Mouse (Mus musculus) forebrain, embryonic 14.5 days (tissue): ENCODE measurements around the gene Ghdc. TPM values are rescaled to one million over a fixed set of nuclear protein-coding genes. Genes with fewer than 3 reads are reported as not detected.
"Not testable (repeated sequence)": the region's sequence is repeated elsewhere in the genome, so short reads cannot be mapped to it uniquely, and the experiment has no call there.

ENCODE experiments used
- ATAC-seq: fragments of 200-750 bp; cut with Nextera tagmentation; 2 replicates; pipeline ENCODE4 v1.8.0; 2017; ENCODE audit warnings: mild to moderate bottlenecking, moderate library complexity
- DNase-seq: peaks from one replicate; pipeline ENCODE4 v3.0.0-alpha.2; 2015; ENCODE audit warnings: low spot score
- H3K27ac ChIP-seq: fragments of 300-500 bp; sonication (generic); 2 replicates; pipeline ENCODE4 v1.5.1; 2014; ENCODE audit warnings: low read depth, mild to moderate bottlenecking, control low read depth, low read length, moderate library complexity
- H3K27me3 ChIP-seq: fragments of 300-500 bp; sonication (generic); replicated peaks from 2 replicates; pipeline ENCODE4 v1.6.1; 2014; ENCODE audit warnings: low read length, control low read depth, mixed read lengths; ENCODE audit not compliant: control insufficient read depth, insufficient read depth
- H3K36me3 ChIP-seq: fragments of 300-500 bp; sonication (generic); 2 replicates; pipeline ENCODE4 v1.6.1; 2014; ENCODE audit warnings: low read length, control low read depth; ENCODE audit not compliant: control insufficient read depth, insufficient read depth
- H3K4me1 ChIP-seq: fragments of 300-500 bp; sonication (generic); 2 replicates; pipeline ENCODE4 v1.6.1; 2014; ENCODE audit warnings: antibody characterized with exemption, low read length, control low read depth; ENCODE audit not compliant: control insufficient read depth, insufficient read depth
- H3K4me2 ChIP-seq: fragments of 300-500 bp; sonication (generic); 2 replicates; pipeline ENCODE4 v1.6.1; 2014; ENCODE audit warnings: mild to moderate bottlenecking, control low read depth, low read length
- H3K4me3 ChIP-seq: fragments of 300-500 bp; sonication (generic); 2 replicates; pipeline ENCODE4 v1.5.1; 2014; ENCODE audit warnings: low read depth, low read length, control low read depth
- H3K9ac ChIP-seq: fragments of 300-500 bp; sonication (generic); 2 replicates; pipeline ENCODE4 v1.6.1; 2014; ENCODE audit warnings: mild to moderate bottlenecking, low read length, control low read depth, moderate library complexity
- H3K9me3 ChIP-seq: fragments of 300-500 bp; sonication (generic); replicated peaks from 2 replicates; pipeline ENCODE4 v1.6.1; 2016; ENCODE audit warnings: low read length, control low read depth, mixed read lengths; ENCODE audit not compliant: control insufficient read depth
- WGBS: fragments of 180-500 bp; shearing (Covaris S2); extraction: QIAGEN DNeasy Blood & Tissue Kit; methylation state at CpG from one replicate; pipeline ENCODE4 v1.1.7; 2014; 5-methylcytosine and 5-hydroxymethylcytosine counted together
- polyA plus RNA-seq: library from polyadenylated mRNA; unstranded; fragments of >200 nt; fragmentation: Nextera tagmentation; extraction: Ambion mirVana; gene quantifications from 2 replicates; pipeline ENCODE4 v1.2.1, GENCODE M21; 2014

The Ghdc gene
- polyA plus RNA-seq, 1 experiment from 2014 or later = 0.94 TPM

GRCm38 (mm10) chr11:100790644-100791043 lies 19.9 kb upstream of the Ghdc start:
- not testable (repeated sequence) for H3K27me3 ChIP-seq, ATAC-seq, H3K9ac ChIP-seq, DNase-seq, H3K27ac ChIP-seq, H3K4me3 ChIP-seq, H3K36me3 ChIP-seq, H3K9me3 ChIP-seq, H3K4me1 ChIP-seq, H3K4me2 ChIP-seq
- WGBS = 91% methylated on average over 9 of the region's 9 CpGs

DNA sequence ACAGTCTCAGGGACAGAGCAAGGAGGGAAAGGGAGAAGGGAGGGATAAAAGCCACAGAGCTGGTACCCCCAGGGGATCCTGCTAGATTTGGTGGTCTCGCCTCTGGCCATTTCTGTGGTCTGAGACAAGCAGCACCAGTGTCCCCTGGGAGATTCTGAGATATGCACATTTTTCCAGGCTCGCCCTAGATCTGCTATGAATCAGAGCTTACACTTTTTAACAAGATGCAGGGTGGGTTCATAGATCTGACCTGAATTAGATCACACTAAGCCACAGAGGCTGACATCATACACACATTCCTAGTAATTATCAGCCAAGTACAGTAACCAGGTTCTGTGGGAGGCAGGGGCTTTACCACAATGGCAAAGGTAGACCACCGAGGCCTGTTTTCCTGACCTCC lies 18.9 kb upstream of the Ghdc start:
- DNase-seq (no peak), ATAC-seq (no peak)
- no peaks in the 10 kb centered on the region for H3K9me3 ChIP-seq
- H3K4me2 ChIP-seq = no peak overlapping the region
- H3K36me3 ChIP-seq = 0 out of 2 replicates have a peak, but pooled peaks cover 3% of the 10 kb centered on the region
- no peak overlapping the region for H3K27ac ChIP-seq
- H3K9ac ChIP-seq = no peak overlapping the region
- 87% methylated on average over 3 of the region's 3 CpGs for WGBS
- no peaks in the 10 kb centered on the region for H3K27me3 ChIP-seq
- H3K4me1 ChIP-seq = no peaks in the 10 kb centered on the region
- H3K4me3 ChIP-seq = no peak overlapping the region

- Histone ChIP-seq H3K9ac (no peak overlapping the region), H3K4me2 (no peak overlapping the region), H3K36me3 (peaks cover 18% of the 10 kb centered on the region; the same call in 1 of the 2 replicates), H3K27me3 (no peaks in the 10 kb centered on the region), H3K9me3 (no peaks in the 10 kb centered on the region), H3K4me3 (no peak overlapping the region), H3K4me1 (no peaks in the 10 kb centered on the region), H3K27ac (no peak overlapping the region)
- WGBS = 89% methylated on average over 2 of the region's 2 CpGs
- ATAC-seq (no peak), DNase-seq (peak; percentile 33)
Observed at GRCm38 (mm10) chr11:100785774-100786173, 15.0 kb upstream of the Ghdc start.

DNA sequence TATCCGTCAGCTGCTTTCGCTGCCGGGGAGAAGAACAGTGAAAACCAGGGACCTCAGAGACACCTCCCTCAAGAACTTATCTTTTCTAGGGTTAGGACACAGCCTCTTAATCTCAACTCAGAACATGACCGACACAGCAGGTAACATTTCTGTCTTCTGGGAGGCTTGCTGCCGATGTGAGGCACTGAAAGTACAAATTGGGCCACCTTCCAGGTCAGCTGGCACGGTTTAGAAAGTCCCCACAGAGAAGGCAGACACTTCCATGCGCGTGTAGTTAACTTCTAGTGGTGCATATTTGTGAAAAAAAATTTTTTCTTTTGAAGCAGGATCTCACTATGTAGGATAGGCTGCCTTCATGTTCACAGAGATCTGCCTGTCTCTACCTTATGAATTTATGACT lies 13.5 kb upstream of the Ghdc start:
- Histone ChIP-seq H3K4me2 (no peak overlapping the region), H3K4me3 (no peak overlapping the region), H3K4me1 (no peaks in the 10 kb centered on the region), H3K27ac (no peak overlapping the region), H3K9ac (no peak overlapping the region), H3K36me3 (peaks cover 15% of the 10 kb centered on the region; the same call in 1 of the 2 replicates), H3K9me3 (no peaks in the 10 kb centered on the region), H3K27me3 (no peaks in the 10 kb centered on the region)
- no peak for ATAC-seq
- no peak for DNase-seq
- 82% methylated on average over 8 of the region's 8 CpGs for WGBS

DNA sequence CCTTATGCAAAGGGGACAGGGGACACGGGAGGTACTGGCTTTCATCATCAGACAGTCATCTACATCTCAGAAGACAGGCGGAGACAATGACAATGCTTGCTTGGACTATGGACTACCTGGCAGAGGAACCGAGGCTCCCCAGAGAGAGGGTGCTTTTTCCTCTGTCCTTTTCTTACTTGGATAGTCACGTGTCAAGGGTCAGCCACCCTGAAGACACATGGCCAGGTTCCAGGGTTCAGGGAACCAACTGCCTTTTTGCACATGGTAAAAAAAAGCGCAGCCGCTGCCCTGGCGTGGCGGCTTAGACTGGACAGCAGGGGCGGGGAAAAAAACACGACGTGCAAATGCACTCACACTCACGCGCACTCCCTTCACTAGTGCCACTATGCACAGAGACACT lies 11.8 kb upstream of the Ghdc start:
- no peak overlapping the region for H3K4me2 ChIP-seq
- DNase-seq = no peak
- H3K4me3 ChIP-seq = no peak overlapping the region
- H3K27me3 ChIP-seq = no peaks in the 10 kb centered on the region
- WGBS = 93% methylated on average over 13 of the region's 13 CpGs
- no peak overlapping the region for H3K9ac ChIP-seq
- no peaks in the 10 kb centered on the region for H3K9me3 ChIP-seq
- no peaks in the 10 kb centered on the region for H3K4me1 ChIP-seq
- H3K27ac ChIP-seq = no peak overlapping the region
- peaks cover 15% of the 10 kb centered on the region; the same call in 1 of the 2 replicates for H3K36me3 ChIP-seq
- ATAC-seq = no peak

GRCm38 (mm10) chr11:100781763-100782475 lies 11.2 kb upstream of the Ghdc start:
- WGBS = 94% methylated on average over 15 of the region's 15 CpGs
- ATAC-seq (no peak), DNase-seq (no peak)
- no peaks in the 10 kb centered on the region for H3K4me1 ChIP-seq
- H3K4me3 ChIP-seq = no peak overlapping the region
- peaks cover 15% of the 10 kb centered on the region; the same call in 1 of the 2 replicates for H3K36me3 ChIP-seq
- no peaks in the 10 kb centered on the region for H3K9me3 ChIP-seq
- H3K9ac ChIP-seq = no peak overlapping the region
- H3K27ac ChIP-seq = no peak overlapping the region
- no peak overlapping the region for H3K4me2 ChIP-seq
- no peaks in the 10 kb centered on the region for H3K27me3 ChIP-seq

GRCm38 (mm10) chr11:100780247-100780646 lies 9.5 kb upstream of the Ghdc start:
- no peak overlapping the region for H3K9ac ChIP-seq
- no peaks in the 10 kb centered on the region for H3K27me3 ChIP-seq
- no peaks in the 10 kb centered on the region for H3K4me1 ChIP-seq
- H3K36me3 ChIP-seq = peaks cover 15% of the 10 kb centered on the region; the same call in 1 of the 2 replicates
- no peak overlapping the region for H3K4me3 ChIP-seq
- WGBS = 69% methylated on average over 8 of the region's 8 CpGs
- ATAC-seq (no peak), DNase-seq (no peak)
- no peak overlapping the region for H3K4me2 ChIP-seq
- H3K27ac ChIP-seq = no peak overlapping the region
- no peaks in the 10 kb centered on the region for H3K9me3 ChIP-seq

GRCm38 (mm10) chr11:100778069-100778468 lies 7.3 kb upstream of the Ghdc start:
- H3K9ac ChIP-seq = no peak overlapping the region
- H3K4me3 ChIP-seq = no peak overlapping the region
- ATAC-seq = no peak
- H3K27ac ChIP-seq = no peak overlapping the region
- no peaks in the 10 kb centered on the region for H3K27me3 ChIP-seq
- peaks cover 11% of the 10 kb centered on the region; the same call in 1 of the 2 replicates for H3K36me3 ChIP-seq
- 79% methylated on average over 3 of the region's 3 CpGs for WGBS
- H3K4me2 ChIP-seq = no peak overlapping the region
- H3K9me3 ChIP-seq = no peaks in the 10 kb centered on the region
- DNase-seq = no peak
- no peaks in the 10 kb centered on the region for H3K4me1 ChIP-seq

DNA sequence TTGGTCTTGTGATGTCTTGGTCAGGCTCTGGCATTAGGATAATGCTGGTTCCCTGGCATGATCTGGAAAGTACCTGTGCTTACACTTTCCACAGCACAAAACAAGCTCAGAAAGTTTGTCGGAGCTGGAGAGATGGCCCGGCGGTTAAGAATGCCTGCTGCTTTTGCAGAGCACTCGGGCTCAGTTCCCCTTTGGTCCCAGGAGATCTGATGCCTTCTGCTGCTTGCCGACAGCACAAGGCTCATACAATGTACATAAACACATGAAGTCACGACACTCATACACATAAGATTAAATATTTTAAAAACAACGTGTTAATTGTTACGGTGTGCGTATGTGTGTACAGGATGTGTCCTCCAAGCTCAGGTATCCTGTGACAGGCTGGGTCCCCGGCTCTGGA lies 5.2 kb upstream of the Ghdc start:
- no peak overlapping the region for H3K4me2 ChIP-seq
- H3K27ac ChIP-seq = no peak overlapping the region
- no peak overlapping the region for H3K9ac ChIP-seq
- no peaks in the 10 kb centered on the region for H3K36me3 ChIP-seq
- ATAC-seq (no peak), DNase-seq (no peak)
- WGBS = 91% methylated on average over 10 of the region's 10 CpGs
- no peak overlapping the region for H3K4me3 ChIP-seq
- H3K27me3 ChIP-seq = no peaks in the 10 kb centered on the region
- no peaks in the 10 kb centered on the region for H3K9me3 ChIP-seq
- no peaks in the 10 kb centered on the region for H3K4me1 ChIP-seq
